Mouse (Mus musculus) liver, embryonic 13.5 days (tissue): ENCODE measurements at regions not wholly inside any gene's neighbourhood (a gene's known extent, or its start where the extent isn't known, plus 50 kb on each side); places are given as distances from the start of the nearest gene placed in this dataset.

Experiments
- ATAC-seq: fragments of 200-750 bp; cut with Nextera tagmentation; 2 replicates; pipeline ENCODE4 v1.8.0; 2017; ENCODE audit warnings: low read depth, mild to moderate bottlenecking, moderate number of reproducible peaks, moderate library complexity
- DNase-seq: peaks from one replicate; pipeline ENCODE4 v3.0.0; 2022
- H3K27ac ChIP-seq: fragments of 300-500 bp; sonication (generic); 2 replicates; pipeline ENCODE4 v1.5.1; 2015; ENCODE audit warnings: moderate library complexity, mild to moderate bottlenecking, inconsistent platforms
- H3K27me3 ChIP-seq: fragments of 300-500 bp; sonication (generic); 2 replicates; pipeline ENCODE4 v1.6.1; 2015; ENCODE audit warnings: mild to moderate bottlenecking, inconsistent platforms
- H3K36me3 ChIP-seq: fragments of 300-500 bp; sonication (generic); 2 replicates; pipeline ENCODE4 v1.6.1; 2015; ENCODE audit warnings: mild to moderate bottlenecking, inconsistent platforms
- H3K4me1 ChIP-seq: fragments of 300-500 bp; sonication (generic); replicated peaks from 2 replicates; pipeline ENCODE4 v1.6.1; 2015; ENCODE audit warnings: inconsistent platforms
- H3K4me2 ChIP-seq: fragments of 300-500 bp; sonication (generic); 2 replicates; pipeline ENCODE4 v1.6.1; 2015; ENCODE audit warnings: inconsistent platforms, mild to moderate bottlenecking, moderate library complexity
- H3K4me3 ChIP-seq: fragments of 300-500 bp; sonication (generic); replicated peaks from 2 replicates; pipeline ENCODE4 v1.5.1; 2015; ENCODE audit warnings: mild to moderate bottlenecking, inconsistent platforms
- H3K9ac ChIP-seq: fragments of 300-500 bp; sonication (generic); 2 replicates; pipeline ENCODE4 v1.6.1; 2015; ENCODE audit warnings: mild to moderate bottlenecking, inconsistent platforms
- H3K9me3 ChIP-seq: fragments of 300-500 bp; sonication (generic); replicated peaks from 2 replicates; pipeline ENCODE4 v1.6.1; 2016; ENCODE audit warnings: inconsistent platforms
- WGBS: fragments of 180-500 bp; shearing (Covaris S2); methylation state at CpG from one replicate; pipeline ENCODE4 v1.1.7; 2015; ENCODE audit not compliant: insufficient replicate concordance; 5-methylcytosine and 5-hydroxymethylcytosine counted together

DNA sequence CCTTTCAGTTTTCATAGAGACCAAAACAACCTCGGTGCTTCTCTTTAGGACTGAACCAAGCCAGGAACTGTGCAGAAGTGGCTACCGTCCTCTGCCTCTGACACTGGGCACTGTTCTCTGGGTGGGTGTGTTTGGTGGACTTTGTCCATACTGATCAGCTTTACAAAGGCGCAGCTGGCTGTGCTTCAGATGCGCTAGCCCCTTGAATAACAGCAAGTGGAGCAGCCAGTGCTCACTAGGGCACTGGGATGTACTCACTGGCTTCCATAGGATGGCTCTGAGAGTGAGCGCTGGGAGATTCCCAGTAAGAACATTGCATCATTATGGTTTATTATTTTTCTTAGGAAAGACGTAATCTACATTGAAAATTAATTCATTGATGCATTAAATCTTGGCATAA, 105.3 kb upstream of the Hmga2 start:
- 0 out of 2 replicates have a peak, but pooled peaks cover 4% of the 10 kb centered on the region for H3K4me1 ChIP-seq
- H3K4me2 ChIP-seq: no peak overlapping the region
- DNase-seq: no peak
- no peaks in the 10 kb centered on the region for H3K9me3 ChIP-seq
- H3K36me3 ChIP-seq: no peaks in the 10 kb centered on the region
- 70% methylated on average over 6 of the region's 6 CpGs for WGBS
- H3K27ac ChIP-seq: no peak overlapping the region
- H3K4me3 ChIP-seq: no peak overlapping the region
- no peak for ATAC-seq
- no peak overlapping the region for H3K9ac ChIP-seq
- H3K27me3 ChIP-seq: no peaks in the 10 kb centered on the region

DNA sequence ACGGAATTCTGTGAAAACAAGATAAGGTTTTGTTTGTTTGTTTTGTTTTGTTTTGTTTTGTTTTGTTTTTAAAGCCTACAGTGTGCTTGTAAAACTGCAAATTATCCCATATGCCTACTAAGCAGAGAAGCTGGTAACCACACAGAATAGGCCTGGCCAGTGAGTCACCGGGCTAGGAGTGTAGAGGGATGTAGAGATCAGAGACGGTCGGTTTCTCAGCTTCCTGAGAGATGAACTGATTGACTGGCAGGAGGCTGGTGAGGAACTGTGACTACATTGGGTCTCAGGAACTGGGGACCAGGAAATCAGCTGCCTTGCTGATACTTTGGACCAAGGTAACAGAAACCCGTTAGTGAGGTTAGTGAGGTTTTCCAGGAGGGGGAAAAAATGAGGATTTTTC, 100.6 kb upstream of the Hmga2 start:
- no peaks in the 10 kb centered on the region for H3K9me3 ChIP-seq
- WGBS: 28% methylated on average over 5 of the region's 5 CpGs
- H3K4me3 ChIP-seq: no peak overlapping the region
- no peaks in the 10 kb centered on the region for H3K4me1 ChIP-seq
- H3K27me3 ChIP-seq: 0 out of 2 replicates have a peak, but pooled peaks cover 2% of the 10 kb centered on the region
- no peak for DNase-seq
- no peaks in the 10 kb centered on the region for H3K36me3 ChIP-seq
- H3K9ac ChIP-seq: no peak overlapping the region
- no peak overlapping the region for H3K4me2 ChIP-seq
- no peak for ATAC-seq
- H3K27ac ChIP-seq: no peak overlapping the region

DNA sequence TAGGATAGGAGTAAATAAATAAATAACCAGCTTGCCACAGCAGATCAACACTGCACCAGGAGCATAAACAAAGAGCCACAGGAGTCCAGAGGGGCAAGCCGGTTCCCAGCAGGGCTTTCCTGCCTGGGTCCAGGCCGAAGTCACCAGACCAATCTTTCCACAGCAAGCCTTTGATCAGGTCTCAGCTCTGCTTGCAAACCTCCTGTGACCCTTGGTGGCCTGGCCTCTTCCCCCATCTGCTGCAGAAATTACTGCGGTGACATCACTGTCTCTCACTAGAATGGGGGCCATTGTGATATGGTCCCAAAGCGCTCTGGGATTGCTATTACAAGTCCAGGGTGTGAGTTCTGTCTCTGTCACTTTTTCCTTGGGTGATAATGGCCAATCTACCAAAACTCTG, 99.9 kb upstream of the Hmga2 start:
- ATAC-seq (no peak), DNase-seq (no peak)
- H3K9ac ChIP-seq: no peak overlapping the region
- 0 out of 2 replicates have a peak, but pooled peaks cover 2% of the 10 kb centered on the region for H3K27me3 ChIP-seq
- H3K4me3 ChIP-seq: no peak overlapping the region
- H3K36me3 ChIP-seq: no peaks in the 10 kb centered on the region
- H3K4me1 ChIP-seq: no peaks in the 10 kb centered on the region
- H3K9me3 ChIP-seq: no peaks in the 10 kb centered on the region
- no peak overlapping the region for H3K27ac ChIP-seq
- 49% methylated on average over 4 of the region's 4 CpGs for WGBS
- no peak overlapping the region for H3K4me2 ChIP-seq

DNA sequence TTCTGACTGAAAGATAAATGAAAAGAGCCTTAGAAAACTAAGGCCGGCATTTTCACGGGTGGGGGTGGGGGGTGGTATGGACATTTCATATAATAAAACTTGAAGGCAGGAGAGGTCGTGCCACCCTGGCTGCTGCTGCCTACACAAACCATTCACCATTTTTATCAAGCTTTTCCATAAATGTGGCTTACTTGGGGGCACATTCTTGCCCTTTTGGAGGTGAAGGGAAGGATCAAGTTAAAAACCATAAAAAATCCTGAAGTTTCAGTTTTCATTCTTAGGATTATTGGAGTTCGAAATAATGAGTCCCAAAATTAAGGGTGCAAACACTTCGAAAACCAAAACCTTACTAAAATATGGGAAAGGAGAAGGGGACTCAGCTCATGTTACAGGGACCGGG, 95.1 kb upstream of the Hmga2 start:
- ATAC-seq (no peak), DNase-seq (no peak)
- Histone ChIP-seq H3K36me3 (no peaks in the 10 kb centered on the region), H3K4me3 (no peak overlapping the region), H3K9me3 (no peaks in the 10 kb centered on the region), H3K27me3 (0 out of 2 replicates have a peak, but pooled peaks cover 2% of the 10 kb centered on the region), H3K4me1 (no peaks in the 10 kb centered on the region), H3K4me2 (no peak overlapping the region), H3K9ac (no peak overlapping the region), H3K27ac (no peak overlapping the region)
- WGBS: 23% methylated on average over 6 of the region's 6 CpGs

DNA sequence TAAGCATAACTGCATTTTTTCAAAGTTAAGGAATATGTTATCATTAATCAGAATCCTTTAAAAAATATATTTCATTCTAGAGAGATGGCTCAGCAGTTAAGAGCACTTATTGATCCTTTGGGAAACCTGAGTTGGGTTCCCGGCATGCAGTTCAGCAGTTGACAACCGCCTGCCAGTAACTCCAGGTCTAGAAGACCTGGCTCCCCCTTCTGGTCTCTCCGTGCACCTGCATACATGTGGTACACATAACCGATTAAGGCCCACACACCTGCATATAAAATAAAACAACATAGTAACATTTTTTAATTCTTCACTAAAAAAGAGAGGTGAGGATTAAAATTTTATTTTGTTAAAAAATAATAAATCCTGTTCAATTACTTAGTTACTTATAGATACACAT, 89.7 kb upstream of the Hmga2 start:
- no peak overlapping the region for H3K4me2 ChIP-seq
- DNase-seq: no peak
- no peak overlapping the region for H3K27ac ChIP-seq
- ATAC-seq: no peak
- H3K36me3 ChIP-seq: no peaks in the 10 kb centered on the region
- 79% methylated on average over 4 of the region's 4 CpGs for WGBS
- no peak overlapping the region for H3K4me3 ChIP-seq
- no peaks in the 10 kb centered on the region for H3K9me3 ChIP-seq
- 0 out of 2 replicates have a peak, but pooled peaks cover 4% of the 10 kb centered on the region for H3K27me3 ChIP-seq
- H3K9ac ChIP-seq: no peak overlapping the region
- no peaks in the 10 kb centered on the region for H3K4me1 ChIP-seq

DNA sequence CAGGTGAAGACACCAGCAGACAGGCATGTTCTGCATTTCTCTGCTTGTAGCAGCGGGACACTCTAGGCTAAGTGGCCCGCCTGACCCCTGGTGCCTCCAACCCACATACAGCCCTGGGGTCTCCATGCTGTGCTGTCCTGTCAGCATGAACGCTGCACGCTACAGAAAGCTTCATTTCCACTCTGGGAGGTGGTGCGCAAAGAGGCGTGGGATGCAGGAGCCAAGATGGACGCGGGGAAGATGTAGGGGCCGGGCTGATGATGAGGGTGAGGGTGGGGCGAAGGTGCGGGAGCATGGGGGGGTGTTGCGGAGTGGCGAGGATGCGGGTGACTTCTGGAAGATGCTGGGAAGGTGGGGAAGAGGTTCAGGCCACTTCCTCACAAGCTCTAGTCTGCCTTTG, 88.6 kb upstream of the Hmga2 start:
- Histone ChIP-seq H3K4me3 (no peak overlapping the region), H3K9ac (no peak overlapping the region), H3K4me2 (no peak overlapping the region), H3K4me1 (no peaks in the 10 kb centered on the region), H3K27ac (no peak overlapping the region), H3K27me3 (0 out of 2 replicates have a peak, but pooled peaks cover 4% of the 10 kb centered on the region), H3K36me3 (no peaks in the 10 kb centered on the region), H3K9me3 (no peaks in the 10 kb centered on the region)
- ATAC-seq (no peak), DNase-seq (no peak)
- WGBS: 29% methylated on average over 14 of the region's 14 CpGs

DNA sequence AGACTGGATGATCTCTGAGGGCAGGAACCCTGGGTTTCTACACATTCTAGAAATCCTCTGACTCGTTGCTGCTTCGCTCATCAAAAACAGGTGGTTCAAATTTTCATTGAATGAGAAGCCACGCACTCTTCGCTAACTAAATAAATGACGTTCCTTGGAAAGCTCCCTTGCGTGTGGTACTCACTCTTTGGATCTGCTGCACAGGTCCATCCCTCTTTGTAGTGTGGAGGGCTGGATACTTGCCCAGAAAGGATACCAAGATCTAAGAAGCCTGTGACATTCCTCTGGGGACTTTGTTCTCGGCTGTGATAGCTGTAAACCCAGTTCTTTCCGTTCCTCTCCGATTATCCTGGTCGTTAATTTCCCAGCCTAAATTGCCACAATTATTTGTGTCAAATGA, 87.7 kb upstream of the Hmga2 start:
- no peaks in the 10 kb centered on the region for H3K9me3 ChIP-seq
- H3K27ac ChIP-seq: no peak overlapping the region
- ATAC-seq (no peak), DNase-seq (no peak)
- H3K36me3 ChIP-seq: no peaks in the 10 kb centered on the region
- no peak overlapping the region for H3K4me3 ChIP-seq
- 49% methylated on average over 10 of the region's 10 CpGs for WGBS
- H3K9ac ChIP-seq: no peak overlapping the region
- no peaks in the 10 kb centered on the region for H3K4me1 ChIP-seq
- no peak overlapping the region for H3K4me2 ChIP-seq
- 0 out of 2 replicates have a peak, but pooled peaks cover 4% of the 10 kb centered on the region for H3K27me3 ChIP-seq

DNA sequence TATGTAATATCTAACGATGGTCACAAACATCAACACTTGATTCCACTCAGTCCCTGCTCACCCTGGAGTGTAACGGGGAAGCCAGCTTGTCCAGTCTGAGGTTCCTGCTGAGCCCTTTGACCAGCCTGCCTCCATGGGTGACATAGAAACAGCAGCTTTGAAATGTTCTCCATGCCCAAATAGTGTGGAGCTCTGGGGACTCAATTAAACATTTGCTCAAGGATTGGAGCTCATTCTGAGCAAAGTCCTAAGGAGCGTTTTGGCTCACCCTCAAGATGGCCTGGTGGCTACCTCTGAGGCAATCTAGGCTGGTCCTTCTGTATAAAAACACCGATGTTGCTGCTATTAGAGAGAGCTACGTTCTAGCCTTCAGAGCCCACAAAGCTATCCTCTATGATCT, 85.6 kb upstream of the Hmga2 start:
- no peak overlapping the region for H3K4me2 ChIP-seq
- H3K9me3 ChIP-seq: no peaks in the 10 kb centered on the region
- H3K4me3 ChIP-seq: no peak overlapping the region
- no peaks in the 10 kb centered on the region for H3K36me3 ChIP-seq
- H3K27ac ChIP-seq: no peak overlapping the region
- H3K9ac ChIP-seq: no peak overlapping the region
- ATAC-seq (no peak), DNase-seq (no peak)
- 0 out of 2 replicates have a peak, but pooled peaks cover 4% of the 10 kb centered on the region for H3K27me3 ChIP-seq
- H3K4me1 ChIP-seq: peaks cover 12% of the 10 kb centered on the region
- WGBS: 81% methylated on average over 5 of the region's 5 CpGs

DNA sequence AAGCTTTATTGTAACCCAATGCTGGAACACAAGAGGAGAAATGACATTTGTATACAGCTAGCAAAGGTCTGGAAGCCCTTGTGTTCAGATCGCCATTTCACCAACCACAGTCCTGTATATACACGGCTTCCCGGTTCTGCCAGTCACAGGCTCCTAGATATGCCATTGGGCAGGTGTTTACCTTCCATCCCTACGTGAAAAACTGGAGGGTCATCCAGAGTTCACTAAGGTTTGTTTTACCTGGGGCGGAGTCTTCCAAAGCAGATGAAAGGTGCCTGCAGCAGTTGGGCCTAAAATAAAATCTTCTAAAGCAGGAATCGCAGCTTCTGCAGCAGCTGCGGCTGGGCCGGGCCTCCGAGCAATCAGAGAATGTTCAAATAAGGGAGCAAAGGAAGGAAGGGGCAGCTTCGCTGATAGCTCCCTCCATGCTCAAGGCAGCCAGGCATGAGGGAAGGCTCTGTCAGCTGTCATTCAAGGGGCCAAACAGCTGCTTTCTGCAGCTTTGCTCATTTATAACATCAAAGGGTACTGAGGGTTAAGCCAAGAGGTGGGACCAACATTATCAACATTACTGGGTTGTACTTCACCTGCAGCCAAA, 81.7 kb upstream of the Hmga2 start:
- no peak overlapping the region for H3K4me3 ChIP-seq
- H3K27me3 ChIP-seq: peaks cover 6% of the 10 kb centered on the region
- H3K4me2 ChIP-seq: no peak overlapping the region
- H3K9me3 ChIP-seq: no peaks in the 10 kb centered on the region
- no peak overlapping the region for H3K9ac ChIP-seq
- no peaks in the 10 kb centered on the region for H3K36me3 ChIP-seq
- peaks cover 17% of the 10 kb centered on the region for H3K4me1 ChIP-seq
- DNase-seq (no peak), ATAC-seq (no peak)
- WGBS: 57% methylated on average over 10 of the region's 10 CpGs
- no peak overlapping the region for H3K27ac ChIP-seq

DNA sequence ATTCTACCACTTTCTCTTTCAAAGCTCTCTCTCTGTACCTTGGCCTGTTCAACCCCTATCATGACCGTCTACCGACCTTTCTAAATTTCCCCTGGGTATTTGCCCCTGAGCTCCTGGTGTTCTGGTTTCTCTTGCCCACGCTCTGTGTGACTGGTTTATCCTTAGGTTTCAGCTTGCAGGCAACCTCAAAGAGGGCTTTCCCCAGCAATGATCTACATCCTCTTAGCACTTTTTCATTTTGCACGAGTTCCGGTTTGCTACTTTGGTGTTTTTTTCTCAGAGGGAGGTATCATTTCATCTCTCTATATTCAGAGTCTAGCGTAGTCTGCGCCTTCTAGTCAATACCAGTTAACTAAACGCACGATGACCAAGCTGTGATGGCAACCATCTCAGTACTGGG, 79.8 kb upstream of the Hmga2 start:
- Histone ChIP-seq H3K27ac (no peak overlapping the region), H3K27me3 (peaks cover 24% of the 10 kb centered on the region), H3K4me2 (no peak overlapping the region), H3K4me3 (no peak overlapping the region), H3K9me3 (no peaks in the 10 kb centered on the region), H3K36me3 (no peaks in the 10 kb centered on the region), H3K9ac (no peak overlapping the region), H3K4me1 (peaks cover 27% of the 10 kb centered on the region)
- WGBS: 74% methylated on average over 9 of the region's 9 CpGs
- no peak for ATAC-seq
- DNase-seq: no peak

DNA sequence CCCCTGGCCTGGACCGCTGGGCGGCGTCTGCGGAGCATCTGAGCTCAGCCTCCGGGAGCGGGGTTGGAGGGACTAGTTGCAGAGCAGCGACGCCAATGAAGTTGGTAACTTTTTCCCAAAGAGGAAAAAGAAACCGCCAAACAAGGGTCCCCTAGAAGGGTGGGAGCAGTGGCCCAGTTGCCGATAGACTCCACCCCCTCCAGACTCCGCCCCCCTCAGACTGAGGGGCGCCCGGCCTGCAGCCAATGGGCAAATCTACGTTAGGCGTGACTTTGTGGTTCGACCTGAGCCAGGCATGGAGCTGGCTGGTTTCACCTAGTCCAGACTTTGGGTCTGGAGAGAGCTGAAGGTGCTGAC, 76.8 kb upstream of the Hmga2 start:
- Histone ChIP-seq H3K27me3 (peaks cover 28% of the 10 kb centered on the region), H3K36me3 (no peaks in the 10 kb centered on the region), H3K4me3 (peak overlapping the region; percentile 56), H3K4me2 (peak overlapping the region; percentile 74), H3K27ac (no peak overlapping the region), H3K9me3 (no peaks in the 10 kb centered on the region), H3K4me1 (peaks cover 20% of the 10 kb centered on the region), H3K9ac (no peak overlapping the region)
- peak; percentile 19 for DNase-seq
- ATAC-seq: peak; percentile 62
- WGBS: 1% methylated on average over 16 of the region's 16 CpGs

DNA sequence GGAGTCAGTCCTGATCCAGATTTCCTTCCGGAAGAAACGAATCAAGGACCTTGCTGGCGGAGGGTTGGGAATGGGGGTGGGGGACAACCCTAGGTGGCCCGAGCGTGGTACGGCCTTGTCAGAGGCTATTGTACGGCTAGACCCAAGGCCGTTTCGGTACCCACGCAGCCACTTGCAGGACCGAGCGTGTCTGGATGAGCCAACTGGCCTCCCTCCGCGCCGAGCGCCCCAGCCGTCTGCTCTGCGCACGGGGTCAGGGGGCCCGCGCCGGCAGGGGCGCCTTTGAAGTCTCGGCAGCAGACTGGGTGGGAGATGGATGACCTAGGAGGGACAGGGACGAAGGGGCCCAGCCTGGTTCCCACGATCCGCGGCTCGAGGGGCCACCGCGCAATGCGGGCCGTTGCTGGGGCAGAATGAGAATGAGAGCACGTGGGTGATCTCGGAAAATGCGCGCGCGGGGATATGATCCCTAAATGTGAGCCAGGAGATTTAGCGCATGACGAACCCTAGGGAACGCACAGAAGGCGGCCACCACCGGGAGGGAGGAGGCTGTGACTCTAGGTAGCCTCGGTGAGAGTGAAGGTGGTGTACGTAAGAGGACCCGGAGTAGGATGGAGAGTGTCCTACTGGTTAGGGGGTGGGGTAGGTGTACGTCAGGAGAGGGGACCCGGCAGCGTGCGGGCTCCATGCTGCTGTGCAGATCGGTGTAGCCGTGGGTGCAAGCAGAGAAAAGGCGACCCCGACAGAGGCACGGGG, 76.2 kb upstream of the Hmga2 start:
- WGBS: under 1% methylated on average over 56 of the region's 56 CpGs
- ATAC-seq: peak; percentile 34; the same call in 1 of the 2 replicates
- Histone ChIP-seq H3K27ac (no peak overlapping the region), H3K4me3 (peak overlapping the region; percentile 56), H3K4me1 (peaks cover 15% of the 10 kb centered on the region), H3K36me3 (no peaks in the 10 kb centered on the region), H3K9ac (peak overlapping the region; percentile 52; the same call in 1 of the 2 replicates), H3K4me2 (peak overlapping the region; percentile 74), H3K9me3 (no peaks in the 10 kb centered on the region), H3K27me3 (peaks cover 28% of the 10 kb centered on the region)
- DNase-seq: no peak
